Mouse (Mus musculus) heart, adult 2 months (tissue): Measurements from ENCODE around the gene Efcab9.

Experiments
- CTCF ChIP-seq: fragments of 200-600 bp; IDR thresholded peaks from 2 replicates; pipeline ENCODE4 v1.8.1; 2022; ENCODE audit warnings: antibody characterized with exemption, mild to moderate bottlenecking, moderate library complexity
- EP300 ChIP-seq: fragments of 200-500 bp; IDR thresholded peaks from 2 replicates; pipeline ENCODE4 v1.6.1; 2011; ENCODE audit warnings: low read depth, low read length, control low read depth; ENCODE audit not compliant: insufficient read depth
- POLR2A ChIP-seq: fragments of 200-500 bp; IDR thresholded peaks from 2 replicates; pipeline ENCODE4 v1.6.1; 2011; ENCODE audit warnings: mild to moderate bottlenecking, low read depth, low read length, control low read depth; ENCODE audit not compliant: insufficient read depth

DNA sequence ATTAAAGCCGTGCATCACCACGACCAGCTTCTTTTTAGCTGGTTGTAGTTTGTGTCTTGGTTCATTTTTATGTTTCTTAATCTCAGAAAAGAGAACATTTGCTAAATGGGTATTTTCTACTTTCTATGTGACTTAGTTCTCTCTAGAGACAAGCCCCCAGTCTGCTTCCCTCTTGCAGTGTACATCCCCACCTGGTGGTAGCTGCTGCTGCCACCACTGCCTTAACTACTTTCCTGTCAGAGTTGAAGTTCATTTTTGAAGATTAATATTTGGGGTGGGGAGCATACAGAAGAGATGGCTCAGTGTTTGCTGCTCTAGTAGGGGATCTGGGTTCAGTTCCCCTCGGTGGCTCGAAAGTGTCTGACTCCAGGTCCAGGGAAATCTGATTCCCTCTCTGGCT is 31.9 kb downstream of the Efcab9 start:
- peak; percentile 41 for TF ChIP-seq CTCF
- TF ChIP-seq POLR2A = no peak
- TF ChIP-seq EP300 = no peak
